Mouse (Mus musculus) gastrocnemius, adult 2 months (tissue): ENCODE data around the gene Usp12. TPM values are rescaled to one million over a fixed set of nuclear protein-coding genes. Genes with fewer than 3 reads are reported as not detected.

ENCODE experiments used
- DNase-seq: peaks from one replicate; pipeline ENCODE4 v3.0.0; 2022
- H3K27ac ChIP-seq: fragments of 200-600 bp; 2 replicates; pipeline ENCODE4 v1.8.1; 2022; ENCODE audit warnings: mild to moderate bottlenecking
- H3K4me3 ChIP-seq: fragments of 200-600 bp; 2 replicates; pipeline ENCODE4 v1.8.1; 2022; ENCODE audit warnings: mild to moderate bottlenecking, moderate library complexity
- CTCF ChIP-seq: fragments of 200-600 bp; IDR thresholded peaks from 2 replicates; pipeline ENCODE4 v1.8.1; 2022; ENCODE audit warnings: antibody characterized with exemption, mild to moderate bottlenecking, moderate library complexity
- intact Hi-C: fragments of 180-260 bp; cut with DNase I; formaldehyde crosslinking; loops from one replicate; pipeline ENCODE4 v1.15.1; 2025
- total RNA-seq, 2 experiments: library from RNA; stranded (reverse); gene quantifications; 2 replicates each; pipeline ENCODE4 v1.2.3; 2021

Gene Usp12
- total RNA-seq, 2 experiments from 2014 or later, result 15.4 to 22.4 TPM

GRCm38 (mm10) chr5:146832435-146832768, 37.6 kb upstream of the Usp12 start:
- no peak for TF ChIP-seq CTCF
- DNase-seq, result no peak
- H3K4me3 ChIP-seq, result peak overlapping the region; percentile 79
- peak overlapping the region; percentile 100 for H3K27ac ChIP-seq
- intact Hi-C loops, result loop anchor here (2.0 to 5.0 kb wide), 2 partner anchors 38 to 245 kb away; partner anchors contain the start of genes Lnx2, Polr1d and Usp12

DNA sequence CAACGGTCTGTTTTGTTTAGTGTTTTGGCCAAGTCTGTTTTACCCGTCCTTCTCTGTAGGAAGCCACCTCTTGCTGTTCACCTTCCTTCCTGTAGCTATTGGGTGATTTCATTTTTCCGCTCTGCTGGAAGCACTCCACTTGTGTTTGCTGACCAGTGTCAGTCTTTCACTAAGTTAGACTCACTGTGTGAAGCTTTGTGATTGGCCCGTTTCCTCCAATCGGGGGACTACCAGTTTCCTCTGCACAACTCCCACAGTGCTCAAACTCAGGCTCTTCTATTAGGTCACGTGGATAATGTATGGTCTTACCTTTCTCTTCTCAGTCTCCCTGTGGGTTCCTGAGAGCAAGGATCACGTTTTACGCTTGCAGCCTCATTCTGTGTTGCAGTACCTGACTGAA, 34.7 kb upstream of the Usp12 start:
- Histone ChIP-seq H3K27ac (no peak overlapping the region), H3K4me3 (no peak overlapping the region)
- intact Hi-C loops, result no loop called here
- TF ChIP-seq CTCF, result no peak
- no peak for DNase-seq

DNA sequence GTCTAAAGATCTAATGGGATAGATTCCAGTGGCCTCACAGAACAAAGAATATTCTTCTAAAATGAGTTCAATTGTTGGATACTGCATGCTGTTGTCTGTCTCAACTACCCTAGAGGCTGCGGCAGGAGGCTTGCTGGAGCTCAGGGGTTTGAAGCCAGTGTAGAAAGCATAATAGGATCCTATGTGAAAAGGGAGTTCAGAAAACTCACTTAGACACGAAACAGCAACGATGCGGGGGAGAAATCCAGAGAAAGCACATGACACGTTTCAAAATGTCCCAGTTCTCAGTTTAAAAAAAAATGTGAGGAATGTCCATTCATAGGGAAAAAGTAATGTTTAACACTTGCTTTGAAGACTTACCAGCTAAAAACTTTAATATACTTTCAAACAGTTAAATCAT, 28.2 kb upstream of the Usp12 start:
- no peak for DNase-seq
- H3K4me3 ChIP-seq, result no peak overlapping the region
- intact Hi-C loops, result no loop called here
- no peak overlapping the region for H3K27ac ChIP-seq
- no peak for TF ChIP-seq CTCF

DNA sequence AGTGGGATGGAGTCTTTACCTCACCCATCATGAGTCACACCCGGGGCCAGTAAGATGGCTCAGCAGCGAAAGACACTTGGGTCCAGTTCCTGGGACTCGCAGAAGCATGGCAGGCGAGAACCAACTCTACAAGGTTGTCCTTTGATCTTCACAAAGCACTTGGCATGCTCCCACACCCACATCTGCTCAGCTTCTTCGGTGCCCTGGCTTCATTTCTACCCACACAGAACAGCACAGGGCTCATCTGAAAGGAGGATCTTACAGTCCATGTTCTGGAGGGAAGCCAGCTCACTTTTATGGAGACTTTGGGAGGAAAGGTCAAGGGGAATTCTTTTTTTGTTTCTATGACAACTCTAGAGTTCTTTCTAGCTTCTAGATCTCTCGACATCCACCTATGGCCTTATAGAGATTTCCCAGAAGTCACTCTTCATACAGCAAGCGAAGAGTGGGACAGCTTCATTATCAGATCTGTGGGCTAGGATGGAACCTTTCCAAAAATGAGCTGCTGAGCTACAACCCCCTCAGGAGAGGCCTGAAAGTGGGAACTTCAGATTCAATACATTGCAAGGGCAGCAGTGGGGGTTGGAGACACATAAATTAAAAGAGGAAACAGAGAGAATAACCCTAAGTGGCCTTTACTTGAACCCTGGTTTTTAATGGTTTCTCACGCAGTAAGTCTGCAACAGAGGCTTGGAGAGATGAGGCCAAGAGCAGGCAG, 24.3 kb upstream of the Usp12 start:
- DNase-seq, result no peak
- Histone ChIP-seq H3K4me3 (no peak overlapping the region), H3K27ac (no peak overlapping the region)
- intact Hi-C loops, result no loop called here
- TF ChIP-seq CTCF, result no peak

- no peak for DNase-seq
- intact Hi-C loops, result no loop called here
- Histone ChIP-seq H3K27ac (no peak overlapping the region), H3K4me3 (no peak overlapping the region)
- no peak for TF ChIP-seq CTCF
Measured at GRCm38 (mm10) chr5:146817583-146817982, 22.8 kb upstream of the Usp12 start.

GRCm38 (mm10) chr5:146815394-146815793, 20.6 kb upstream of the Usp12 start:
- DNase-seq, result no peak
- Histone ChIP-seq H3K27ac (no peak overlapping the region), H3K4me3 (no peak overlapping the region)
- intact Hi-C loops, result no loop called here
- TF ChIP-seq CTCF, result no peak

GRCm38 (mm10) chr5:146813421-146813820, 18.6 kb upstream of the Usp12 start:
- intact Hi-C loops, result no loop called here
- no peak overlapping the region for H3K4me3 ChIP-seq
- no peak overlapping the region for H3K27ac ChIP-seq
- peak; percentile 18; the same call in 1 of the 2 replicates for TF ChIP-seq CTCF
- DNase-seq, result no peak

GRCm38 (mm10) chr5:146812866-146813265, 18.1 kb upstream of the Usp12 start:
- intact Hi-C loops, result no loop called here
- no peak for DNase-seq
- no peak overlapping the region for H3K27ac ChIP-seq
- no peak overlapping the region for H3K4me3 ChIP-seq
- TF ChIP-seq CTCF, result no peak

- no peak for TF ChIP-seq CTCF
Measured at GRCm38 (mm10) chr5:146809951-146810350, 15.1 kb upstream of the Usp12 start.

DNA sequence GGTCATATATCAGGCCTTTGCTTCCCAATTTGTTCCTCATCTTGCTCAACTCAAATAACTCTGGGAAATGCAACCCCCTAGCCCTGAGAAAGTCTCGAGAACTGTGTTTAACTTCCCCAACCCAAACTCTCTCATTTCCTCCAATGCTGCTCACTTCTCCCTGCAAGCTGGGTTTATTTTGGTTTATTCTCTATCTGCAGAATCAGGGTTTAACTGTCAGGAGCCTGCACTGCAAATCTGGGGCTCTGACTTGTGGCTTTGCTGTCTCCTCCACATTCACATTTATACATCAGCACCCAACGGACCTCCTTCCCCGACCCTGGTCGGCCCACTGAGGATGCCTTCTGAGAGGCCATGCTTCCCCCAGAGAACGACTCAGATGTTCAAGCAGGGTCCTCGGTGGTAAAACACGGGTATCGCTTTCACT, 11.2 kb upstream of the Usp12 start:
- Histone ChIP-seq H3K27ac (no peak overlapping the region), H3K4me3 (no peak overlapping the region)
- no peak for DNase-seq
- no peak for TF ChIP-seq CTCF
- intact Hi-C loops, result no loop called here

More at GRCm38 (mm10) chr5:146809951-146810350, 15.1 kb upstream of the Usp12 start:
- Histone ChIP-seq H3K27ac (no peak overlapping the region), H3K4me3 (no peak overlapping the region)
- DNase-seq, result no peak
- intact Hi-C loops, result loop anchor here (2.0 kb wide), 1 partner anchor 69 kb away; no protein-coding TSS in a partner anchor

- no peak for TF ChIP-seq CTCF
- intact Hi-C loops, result no loop called here
- no peak for DNase-seq
- no peak overlapping the region for H3K27ac ChIP-seq
- H3K4me3 ChIP-seq, result no peak overlapping the region
Measured at GRCm38 (mm10) chr5:146798031-146798430, 3.2 kb upstream of the Usp12 start.

DNA sequence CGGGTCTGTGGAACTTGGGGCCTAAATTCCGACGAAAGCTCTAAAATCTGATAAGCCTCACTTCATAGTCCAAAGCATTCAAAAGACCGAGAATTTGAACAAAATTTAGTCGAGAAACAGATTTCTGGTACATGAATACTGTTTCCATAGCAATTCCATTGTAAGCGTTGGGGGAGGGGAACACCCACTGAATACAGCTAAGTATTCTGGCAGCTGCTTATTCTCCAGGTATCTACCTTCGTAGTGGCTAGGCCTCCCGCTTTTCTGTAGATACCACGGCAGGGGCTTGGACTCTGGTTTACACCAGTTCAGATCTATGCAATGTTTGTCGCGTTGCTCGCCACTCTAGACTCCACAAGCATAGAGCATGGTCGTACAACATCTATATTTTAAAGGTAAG, 922 bp upstream of the Usp12 start:
- intact Hi-C loops, result loop anchor here (2.0 kb wide), 1 partner anchor 37 kb away; the partner anchor contains the start of gene Rpl21
- TF ChIP-seq CTCF, result no peak
- Histone ChIP-seq H3K4me3 (no peak overlapping the region), H3K27ac (no peak overlapping the region)
- no peak for DNase-seq

GRCm38 (mm10) chr5:146794084-146794852, 538 bp downstream of the Usp12 start:
- intact Hi-C loops, result loop anchor here (2.0 kb wide), 1 partner anchor 39 kb away; the partner anchor contains the start of gene Rpl21
- no peak for TF ChIP-seq CTCF
- DNase-seq, result peak; percentile 75
- Histone ChIP-seq H3K4me3 (peak overlapping the region; percentile 92), H3K27ac (peak overlapping the region; percentile 87)
